Mouse (Mus musculus): ENCODE results near the gene Csrp3.

Csrp3 gene

DNA sequence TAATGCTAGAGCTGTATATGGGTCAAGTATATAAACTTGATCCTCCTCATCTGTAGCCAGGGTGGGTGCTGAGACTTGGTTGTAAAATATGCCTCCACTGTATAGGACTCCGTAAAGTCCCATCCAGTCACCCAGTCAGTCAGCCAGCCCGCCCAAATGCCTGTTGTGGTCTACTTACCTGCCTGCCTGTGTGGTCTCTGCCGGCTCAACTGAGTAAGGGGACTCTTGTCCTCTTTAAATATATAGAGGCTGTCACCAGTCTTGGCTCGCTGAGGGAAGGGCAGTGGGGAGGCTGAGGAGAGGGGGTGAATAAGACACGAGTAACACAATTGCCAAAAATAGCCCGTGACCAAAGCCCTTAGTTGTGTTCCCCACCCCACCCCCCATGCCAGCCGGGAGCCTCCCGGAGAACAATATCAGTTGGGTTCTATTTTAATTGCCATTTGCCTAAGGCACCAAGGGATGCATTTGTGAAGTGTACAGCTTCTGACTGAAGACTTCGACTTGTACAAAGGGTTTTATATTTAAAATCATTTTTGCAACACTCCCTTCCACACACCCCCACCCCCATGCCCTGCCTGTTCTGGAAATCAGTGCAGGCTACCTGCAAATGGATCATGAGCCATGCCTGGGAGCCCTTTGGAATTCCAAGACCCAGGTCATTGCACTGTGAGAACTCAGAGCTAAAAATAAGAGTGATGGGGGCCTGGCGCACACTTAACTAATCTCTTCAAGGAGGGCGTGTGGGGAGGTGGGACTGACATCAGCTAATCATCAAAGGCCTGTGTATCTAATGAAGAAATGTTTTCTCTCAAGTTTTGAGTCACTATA is at the start of gene Csrp3:
TSS of gene Csrp3 (minus strand) at position 214 of the 831 bp plus-strand sequence.
- no peak for DNase-seq (ENCODE audit: low spot score)

DNA sequence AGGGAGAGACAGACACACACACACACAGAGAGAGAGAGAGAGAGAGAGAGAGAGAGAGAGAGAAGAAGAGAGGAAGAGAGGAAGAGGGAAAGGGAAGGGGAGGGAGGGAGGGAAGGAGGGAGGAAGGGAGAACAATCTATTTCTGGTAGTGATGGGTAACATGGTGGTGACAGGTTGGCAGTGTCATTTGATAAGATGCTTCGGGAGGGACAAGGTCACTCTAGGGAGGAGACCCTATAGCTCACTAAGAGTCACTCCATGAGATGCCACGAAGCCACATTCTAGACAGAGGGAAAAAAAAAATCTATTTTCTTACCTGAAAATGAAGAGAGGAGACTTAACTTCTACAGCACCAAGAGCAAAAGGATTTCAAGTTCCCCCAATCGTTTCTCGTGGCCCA is 48.2 kb upstream of the Csrp3 start:
- DNase-seq (ENCODE audit: low spot score) = no peak

DNA sequence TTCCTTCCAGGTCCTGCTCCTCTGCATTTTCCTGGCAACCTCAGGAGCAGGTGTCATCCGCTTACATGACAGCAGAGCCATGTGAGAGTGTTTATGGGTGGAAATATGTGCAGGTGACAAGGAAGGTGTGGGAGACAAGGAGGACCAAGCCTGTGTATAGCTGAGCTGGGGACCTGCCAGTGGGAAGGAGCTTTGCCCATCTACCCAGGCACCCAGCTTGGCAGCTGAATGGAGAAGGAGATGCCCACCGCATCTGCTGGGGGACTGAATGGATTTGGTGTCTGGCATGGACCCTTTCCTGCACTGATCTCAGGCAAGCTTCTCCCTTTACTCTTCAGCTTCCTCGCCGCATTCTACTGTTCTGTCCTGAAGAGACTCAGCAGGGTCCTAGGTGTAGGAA is 47.6 kb upstream of the Csrp3 start:
- DNase-seq (ENCODE audit: low spot score) = no peak

DNA sequence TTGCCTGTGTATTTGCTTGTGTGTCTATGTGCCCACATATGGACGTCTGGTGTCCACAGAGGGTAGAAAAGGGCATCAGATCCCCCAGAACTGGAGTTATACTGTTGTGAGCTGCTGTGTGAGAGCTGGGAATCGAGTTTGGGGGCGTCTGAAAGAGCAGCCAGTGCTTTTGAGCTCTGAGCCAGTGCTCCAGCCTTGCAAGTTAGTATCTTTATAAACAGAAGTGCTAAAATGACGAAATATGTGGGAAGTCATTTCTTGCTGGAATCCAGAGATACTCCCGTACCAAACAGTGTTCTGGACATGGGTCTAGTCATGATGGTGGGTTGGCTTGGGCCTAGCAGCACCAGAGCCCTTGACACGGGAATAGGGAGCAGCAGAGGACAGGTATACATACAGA is 46.9 kb upstream of the Csrp3 start:
- DNase-seq (ENCODE audit: low spot score) = no peak

DNA sequence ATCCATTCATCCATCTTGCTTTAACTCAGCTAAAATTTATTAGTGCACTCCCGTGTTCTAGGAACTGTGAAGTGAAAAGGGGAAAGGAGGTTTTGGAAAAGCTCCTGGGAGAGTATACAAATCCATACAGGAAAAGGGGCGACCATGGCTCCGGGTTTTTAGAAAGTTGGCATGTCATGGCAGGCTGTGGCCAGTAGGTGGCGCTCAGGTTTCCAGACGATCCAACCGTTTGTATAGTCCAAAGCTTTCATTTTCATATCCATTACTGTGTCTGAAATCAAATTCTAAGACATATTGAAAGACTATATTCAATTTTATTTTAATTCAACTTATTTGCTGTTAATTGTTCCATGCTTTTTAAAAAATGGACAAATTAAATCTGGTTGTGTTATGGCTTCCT is 46.3 kb upstream of the Csrp3 start:
- peak; percentile 71 for DNase-seq (ENCODE audit: low spot score)

DNA sequence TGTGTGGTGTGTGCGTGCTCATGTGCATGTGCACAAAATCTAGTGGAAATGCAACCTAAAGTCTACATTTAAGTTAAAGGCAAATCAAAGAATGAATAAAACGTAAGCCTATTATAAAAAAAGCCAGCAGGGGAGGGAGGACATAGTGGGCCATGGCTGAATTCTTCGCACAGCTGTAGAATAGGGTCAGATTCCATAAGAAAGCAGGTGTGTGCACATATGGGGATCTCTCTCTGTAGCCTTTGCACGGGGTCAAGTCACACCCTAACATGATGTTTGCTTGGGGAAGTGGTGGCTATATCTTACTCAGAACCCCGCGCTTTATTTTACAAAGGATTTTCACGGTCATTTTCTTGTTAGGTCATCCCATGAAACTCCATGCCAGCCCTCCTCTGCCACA is 45.3 kb upstream of the Csrp3 start:
- DNase-seq (ENCODE audit: low spot score) = no peak

DNA sequence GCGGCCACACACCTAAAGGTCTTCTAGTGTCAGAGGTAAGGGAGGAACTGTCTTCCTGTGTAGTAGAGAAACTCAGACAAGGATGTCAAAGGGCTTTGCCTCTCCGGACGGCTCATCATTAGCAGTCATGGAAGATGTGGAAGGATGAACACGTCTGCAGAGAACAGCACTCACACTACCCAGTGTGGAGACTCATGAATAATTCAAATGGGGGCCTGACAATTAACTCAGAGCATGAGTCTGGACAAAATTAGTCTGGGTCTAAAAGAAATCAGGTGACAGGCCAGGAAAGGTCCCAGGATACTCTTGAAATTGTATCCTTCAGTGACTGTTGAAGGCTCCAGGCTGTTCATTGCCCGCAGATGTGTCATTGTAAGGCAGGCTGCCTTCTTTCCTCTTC is 43.2 kb upstream of the Csrp3 start:
- DNase-seq (ENCODE audit: low spot score) = no peak

DNA sequence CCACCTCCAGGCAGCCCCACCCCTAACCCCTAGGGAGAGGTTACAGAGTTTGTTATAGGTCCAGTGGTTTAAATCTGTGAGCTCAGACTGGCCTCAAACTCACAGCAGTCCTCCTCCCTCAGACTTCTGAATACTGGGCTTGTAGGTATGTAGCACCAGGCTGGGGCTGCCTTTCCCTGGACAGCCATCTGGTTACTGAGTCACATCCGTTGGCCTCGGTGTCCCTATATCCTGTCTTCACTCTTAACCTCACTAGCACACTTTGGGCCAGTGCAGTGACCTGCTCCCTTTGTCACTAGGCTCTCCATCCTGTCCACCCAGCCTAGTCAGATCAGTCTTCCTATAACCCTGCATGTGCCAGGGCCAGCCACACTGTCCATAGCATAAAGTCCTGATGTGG is 40.9 kb upstream of the Csrp3 start:
- DNase-seq (ENCODE audit: low spot score) = no peak

DNA sequence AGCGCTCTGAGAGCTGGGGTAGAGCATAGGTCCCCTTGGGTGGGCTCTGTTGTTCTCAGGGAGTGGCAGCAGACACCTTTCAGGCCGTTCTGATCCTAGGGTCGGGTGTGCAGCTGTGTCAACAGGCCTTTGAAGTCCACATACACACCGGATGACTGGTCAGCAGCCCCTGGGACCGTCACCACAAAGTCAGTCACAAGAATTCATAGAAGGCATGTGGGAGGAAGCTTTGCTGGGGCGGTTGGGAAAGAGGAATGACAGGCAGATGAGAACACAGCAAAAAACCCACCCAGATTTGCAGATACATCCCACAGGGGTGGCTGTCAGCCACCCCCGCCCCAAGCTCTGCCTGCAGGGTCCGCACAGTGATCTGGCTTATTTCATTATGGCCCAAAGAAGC is 40.1 kb upstream of the Csrp3 start:
- DNase-seq (ENCODE audit: low spot score) = no peak

DNA sequence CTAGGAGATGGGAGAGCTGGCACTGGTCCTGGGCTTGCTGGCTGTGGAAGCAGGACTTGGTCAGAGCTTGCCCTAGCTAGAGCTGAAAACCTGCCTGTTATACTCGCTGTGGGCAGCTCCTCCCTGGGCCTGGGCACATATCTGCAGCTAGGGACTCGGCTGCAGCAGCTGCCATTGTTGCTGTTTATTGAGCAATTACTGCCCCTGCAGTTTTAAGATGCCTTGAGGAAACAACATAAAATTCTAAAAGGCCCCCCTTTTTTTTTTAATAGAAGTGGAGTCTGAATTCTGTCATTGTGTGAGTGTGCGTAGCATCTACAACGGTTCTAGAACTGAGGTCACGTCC is 36.4 kb upstream of the Csrp3 start:
- no peak for DNase-seq (ENCODE audit: low spot score)

DNA sequence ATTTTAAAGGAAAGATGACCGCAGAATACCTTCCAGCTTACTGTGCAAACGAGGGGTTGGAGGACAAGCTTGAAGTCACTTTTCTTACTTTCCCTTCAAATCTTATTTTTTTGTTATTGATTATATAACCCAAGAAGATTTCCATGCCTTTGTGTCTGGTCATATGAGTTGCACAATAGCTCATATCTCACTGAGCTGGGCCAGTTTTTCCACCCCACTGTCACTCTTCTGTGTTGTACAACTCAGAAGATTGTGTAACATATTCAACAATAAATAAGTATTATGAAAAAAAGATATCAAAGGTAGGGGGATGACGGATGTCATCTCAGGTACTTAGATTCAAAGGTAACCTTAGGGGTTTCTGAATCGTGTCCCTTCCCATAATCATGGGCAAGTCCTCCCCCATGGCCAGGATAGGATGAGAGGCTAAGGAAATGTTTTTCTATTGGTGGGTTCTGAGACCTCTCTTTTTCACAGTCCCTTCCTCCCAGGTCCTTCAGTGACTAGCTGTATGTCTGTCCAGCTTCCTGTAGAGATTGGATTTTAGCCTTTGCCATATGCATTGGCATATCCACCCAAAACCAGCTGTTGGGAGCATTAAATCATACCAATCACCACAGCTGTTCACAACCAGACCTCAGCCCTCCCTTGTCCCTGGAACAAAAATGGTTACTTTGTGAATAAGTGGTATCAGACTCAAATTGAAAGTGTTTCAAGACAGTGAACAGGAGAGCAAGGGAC is 35.9 kb upstream of the Csrp3 start:
- DNase-seq (ENCODE audit: low spot score) = no peak

DNA sequence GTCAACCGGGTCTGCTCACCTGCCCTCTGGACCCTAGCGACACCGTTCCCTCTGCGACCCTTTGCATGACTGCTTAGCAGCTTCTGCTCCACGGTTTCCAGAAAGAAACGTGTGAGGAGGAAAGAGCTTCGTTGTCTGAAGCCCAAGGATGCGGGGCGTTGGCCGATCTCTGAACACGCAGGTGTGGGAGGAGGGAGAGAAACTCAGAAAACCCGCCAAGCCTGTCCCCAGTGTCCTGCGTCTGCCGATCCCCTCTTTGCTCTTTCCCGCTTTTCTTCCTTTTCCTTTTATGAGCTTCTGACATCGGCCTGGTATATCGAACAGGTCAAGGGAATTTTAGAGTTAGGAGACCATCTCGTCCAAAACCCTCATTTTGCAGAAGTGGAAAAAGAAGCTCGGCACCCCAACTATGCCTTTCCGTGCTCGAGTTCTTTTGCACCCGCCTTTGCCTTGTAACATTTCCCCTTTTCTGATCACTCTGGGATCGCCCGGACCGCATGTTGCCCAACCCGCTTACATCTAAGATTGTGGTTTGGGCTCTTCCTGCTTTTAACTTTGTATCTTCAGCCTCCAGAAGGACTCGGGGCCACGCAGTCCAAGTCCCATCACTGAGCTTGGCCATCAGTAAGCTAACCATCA is 34.3 kb upstream of the Csrp3 start:
- DNase-seq (ENCODE audit: low spot score) = no peak

DNA sequence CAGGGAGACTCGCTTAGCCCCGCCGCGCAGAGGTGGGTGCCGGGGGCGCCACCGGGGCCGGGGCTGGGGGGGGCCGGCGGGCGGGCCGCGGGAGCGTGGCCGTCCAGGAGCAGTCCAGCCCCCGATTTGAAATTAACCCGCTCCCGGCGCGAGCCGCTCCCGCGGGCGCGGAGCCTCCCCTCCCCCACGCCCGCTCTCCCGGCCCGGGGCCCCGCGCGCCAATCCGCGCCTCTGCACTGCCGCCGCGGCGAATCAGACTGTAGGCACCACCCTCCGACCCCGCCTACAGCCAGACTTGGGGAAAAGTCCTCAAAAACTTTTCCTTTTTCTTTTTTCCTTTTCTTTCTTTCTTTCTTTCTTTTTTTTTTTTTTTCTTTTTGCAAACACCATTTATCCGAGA is 33.7 kb upstream of the Csrp3 start, which contains the start of gene E2f8:
TSS of gene E2f8 (minus strand) at position 111 of the 400 bp plus-strand sequence.
- DNase-seq (ENCODE audit: low spot score) = no peak

DNA sequence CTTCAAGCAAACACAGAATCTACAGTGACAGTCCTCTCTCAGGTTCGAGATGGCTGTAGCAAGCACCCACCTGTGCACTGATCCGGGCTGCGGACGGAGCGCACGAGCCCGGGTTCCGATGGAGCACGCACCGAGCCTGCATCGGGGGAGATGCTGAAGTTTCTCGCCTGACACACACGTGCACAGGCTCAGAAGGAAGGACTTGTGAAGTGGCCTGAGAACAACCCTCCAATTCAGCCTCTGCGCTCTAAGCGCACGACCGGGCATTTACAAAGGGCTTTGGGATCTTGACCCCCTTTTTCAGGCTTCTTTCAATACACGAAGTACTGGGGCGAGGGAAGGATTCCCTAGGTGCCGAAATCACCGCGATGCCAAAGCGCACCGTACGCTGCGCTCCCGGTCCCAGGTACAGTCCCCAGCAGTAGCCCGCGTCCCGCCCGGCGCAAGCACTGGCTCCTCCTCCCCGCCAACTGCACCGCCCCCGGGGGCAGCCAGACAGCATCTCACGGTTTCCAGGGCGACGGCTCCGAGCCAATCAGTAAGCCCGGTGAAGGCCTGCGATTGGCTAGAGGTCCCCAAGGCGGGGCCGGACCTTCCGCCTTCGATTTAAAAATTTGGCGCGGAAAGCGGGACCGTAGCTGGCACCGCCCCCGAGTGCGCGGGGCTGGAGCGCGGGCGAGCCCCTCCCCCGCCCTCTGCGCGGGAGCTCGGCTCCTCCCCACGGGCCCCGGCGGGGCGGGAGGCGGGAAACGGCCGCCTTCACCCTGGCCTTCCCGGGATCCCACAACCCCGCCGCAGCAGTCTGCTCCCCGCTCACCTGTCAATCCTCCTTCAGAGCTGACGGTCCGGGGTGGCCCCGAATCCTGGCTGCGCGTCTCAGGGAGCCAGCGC is 33.0 kb upstream of the Csrp3 start:
- peak; percentile 95 for DNase-seq (ENCODE audit: low spot score)

DNA sequence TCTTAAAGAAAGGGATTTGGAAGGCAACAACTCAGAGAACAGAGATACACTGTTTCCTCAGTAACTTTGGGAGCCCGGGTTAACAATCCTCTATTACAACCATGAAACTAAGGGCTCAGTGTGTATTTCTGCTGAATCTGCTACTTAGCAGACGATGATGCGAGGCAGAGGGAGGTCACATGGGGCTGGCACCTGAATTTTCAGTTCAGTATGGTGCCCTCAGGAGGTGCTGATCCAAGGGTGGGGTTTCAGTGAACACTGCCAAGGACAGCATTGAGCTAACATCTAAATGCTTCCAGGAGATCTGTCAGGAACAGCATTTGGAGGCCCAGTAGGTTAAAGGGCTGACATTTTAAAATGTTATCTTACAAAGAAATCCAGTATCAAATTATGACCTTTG is 31.7 kb upstream of the Csrp3 start:
- DNase-seq (ENCODE audit: low spot score) = no peak

DNA sequence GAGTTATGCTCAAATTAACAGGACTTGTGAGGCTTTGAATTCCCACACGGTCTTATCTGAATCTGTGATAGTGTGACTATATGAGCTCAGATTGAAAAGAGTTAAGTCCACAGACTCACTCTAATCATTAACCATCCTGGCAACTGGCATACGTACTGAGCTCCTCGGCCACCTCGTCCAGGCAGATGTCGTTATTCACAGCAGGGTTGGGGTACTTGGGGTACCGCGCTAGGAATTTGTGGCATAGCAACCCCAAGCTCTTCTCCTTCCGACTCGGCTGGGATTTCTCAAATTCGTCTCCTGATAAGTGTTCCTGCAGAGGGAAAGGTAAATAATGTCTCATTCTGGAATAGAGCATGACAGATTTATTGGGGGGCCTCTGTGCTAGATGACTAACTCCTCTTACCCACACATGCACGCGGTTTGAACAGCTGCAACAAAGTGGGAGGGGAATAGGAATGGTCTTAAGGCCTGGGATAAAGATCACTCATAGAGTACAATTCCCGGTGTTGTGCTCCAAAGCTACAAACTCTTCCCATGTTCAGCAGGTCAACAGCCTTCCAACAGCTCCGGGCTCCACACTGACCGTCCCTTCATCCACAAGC is 30.1 kb upstream of the Csrp3 start:
- DNase-seq (ENCODE audit: low spot score) = no peak

DNA sequence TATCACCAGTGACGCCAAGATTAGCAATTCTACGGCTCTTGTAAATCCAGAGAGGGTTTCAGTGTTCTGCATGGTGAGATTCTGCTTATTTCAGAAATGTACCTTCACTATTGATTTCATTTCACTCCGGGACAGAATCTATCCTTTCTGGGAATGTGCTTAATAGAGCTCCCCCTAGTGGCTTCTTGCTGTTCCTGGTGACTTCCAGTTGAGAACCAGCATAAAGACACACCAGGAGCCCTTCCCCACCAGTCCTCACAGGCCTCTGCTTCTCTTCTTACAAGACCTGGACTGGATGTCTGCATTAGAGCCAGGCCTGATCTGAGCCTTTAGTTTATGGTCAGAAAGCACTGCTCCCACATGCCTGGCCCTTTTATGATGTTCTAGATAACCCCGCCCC is 28.7 kb upstream of the Csrp3 start:
- peak; percentile 76 for DNase-seq (ENCODE audit: low spot score)

DNA sequence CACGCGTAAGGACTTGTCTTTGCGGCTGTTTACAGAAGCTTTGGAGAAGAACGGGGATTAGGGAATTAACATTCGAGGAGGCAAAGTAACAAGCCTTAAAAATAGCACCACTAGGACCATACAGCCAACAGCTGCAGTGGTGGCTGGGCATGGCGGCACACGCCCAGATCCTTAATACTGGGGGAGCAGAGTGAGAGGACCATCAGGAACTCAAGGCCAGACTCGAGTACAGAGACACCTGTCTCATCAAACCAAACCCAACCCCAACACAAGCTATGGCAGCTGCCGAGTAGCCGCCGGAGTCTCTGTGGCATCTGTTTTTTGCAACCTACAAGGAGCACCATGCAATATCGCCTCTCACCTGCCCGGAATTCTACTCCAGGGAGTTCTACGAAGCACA is 27.3 kb upstream of the Csrp3 start:
- DNase-seq (ENCODE audit: low spot score) = no peak

DNA sequence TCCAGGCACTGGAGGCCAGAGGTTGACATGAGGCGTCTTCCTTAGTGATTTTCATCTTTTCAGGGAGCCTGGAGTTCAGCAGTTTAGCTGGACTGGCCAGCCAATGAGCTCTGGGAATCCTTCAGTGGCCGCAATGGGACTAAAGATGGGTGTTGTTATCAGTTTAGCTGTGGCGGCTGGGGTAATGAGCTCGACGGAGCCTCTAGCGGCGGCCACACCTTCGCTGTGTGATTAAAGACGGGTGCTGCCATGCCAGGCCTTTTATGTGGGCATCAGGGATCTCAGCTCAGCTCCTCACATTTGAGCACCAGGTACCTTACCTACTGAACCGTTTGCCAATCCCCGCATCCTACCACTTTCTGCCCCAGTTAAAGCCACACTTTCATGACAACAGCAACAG is 23.5 kb upstream of the Csrp3 start:
- no peak for DNase-seq (ENCODE audit: low spot score)

DNA sequence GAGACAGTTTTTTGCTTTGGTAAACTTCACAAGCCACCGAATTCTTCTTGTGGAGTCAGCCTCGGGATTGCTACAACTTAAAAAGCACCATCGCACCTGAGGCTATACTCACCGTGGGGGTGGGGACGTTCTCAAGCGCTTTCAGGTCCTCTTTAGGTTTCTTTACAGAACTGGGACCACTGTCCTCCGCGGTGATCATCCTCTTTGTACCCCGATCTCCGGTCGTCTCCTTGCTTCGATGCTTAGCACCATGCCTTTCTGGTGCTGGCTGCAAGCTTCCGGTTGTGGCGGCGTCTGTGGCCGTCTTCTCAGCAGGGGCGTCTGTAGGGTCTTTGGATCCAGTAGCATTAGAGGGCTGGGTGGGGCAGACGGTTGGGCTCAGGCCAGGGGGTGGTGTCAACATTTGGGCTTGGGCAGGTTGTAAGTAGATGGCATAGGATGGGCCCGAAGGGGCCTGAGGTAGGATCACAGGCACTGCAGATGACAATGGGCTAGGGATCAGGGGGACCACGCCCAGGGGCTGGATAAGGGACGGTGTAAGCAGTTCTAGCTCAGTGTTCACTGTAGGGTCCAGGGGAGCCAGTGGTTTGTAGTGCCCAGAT is 22.8 kb upstream of the Csrp3 start:
- no peak for DNase-seq (ENCODE audit: low spot score)

DNA sequence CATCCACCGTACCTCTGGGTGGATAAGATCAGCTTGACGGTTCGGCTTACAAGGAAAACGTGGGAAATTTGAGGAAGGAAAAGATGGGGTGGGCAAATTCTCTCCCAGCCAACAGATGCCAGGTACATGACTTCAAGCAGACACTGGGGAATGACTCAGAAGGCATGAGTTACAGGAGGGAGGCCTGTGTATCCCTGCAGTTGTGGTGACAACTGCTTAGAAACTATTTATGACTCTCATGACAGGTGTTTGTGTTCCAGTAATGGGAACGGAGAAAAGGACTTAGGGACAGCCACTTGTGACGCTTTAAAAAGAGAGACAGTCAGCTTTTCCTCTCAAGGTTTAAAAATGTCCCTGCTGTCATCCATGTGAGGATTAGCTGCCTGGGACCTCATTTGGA is 22.3 kb upstream of the Csrp3 start:
- DNase-seq (ENCODE audit: low spot score) = no peak

All from layer of hippocampus, adult 11-12 months (tissue).